Mouse (Mus musculus) midbrain, postnatal 0 days (tissue): ENCODE results near the gene Gramd1a. TPM values are rescaled to one million over a fixed set of nuclear protein-coding genes. Genes with fewer than 3 reads are reported as not detected.
A peak's percentile ranks its signal among the peaks of the same experiment; 100 is the strongest.

ENCODE experiments used
- ATAC-seq: fragments of 200-750 bp; cut with Nextera tagmentation; 2 replicates; pipeline ENCODE4 v1.8.0; 2017; ENCODE audit warnings: moderate number of reproducible peaks, mild to moderate bottlenecking, moderate TSS enrichment, moderate library complexity; ENCODE audit not compliant: low FRiP score
- DNase-seq: peaks from one replicate; pipeline ENCODE4 v3.0.0-alpha.2; 2015; ENCODE audit warnings: low spot score
- H3K27ac ChIP-seq: fragments of 300-500 bp; sonication (generic); 2 replicates; pipeline ENCODE4 v1.5.1; 2014; ENCODE audit warnings: low read depth, mild to moderate bottlenecking, low read length, mixed read lengths
- H3K27me3 ChIP-seq: fragments of 300-500 bp; sonication (generic); 2 replicates; pipeline ENCODE4 v1.6.1; 2014; ENCODE audit warnings: low read length, control low read depth, mixed read lengths; ENCODE audit not compliant: insufficient read depth
- H3K36me3 ChIP-seq: fragments of 300-500 bp; sonication (generic); 2 replicates; pipeline ENCODE4 v1.6.1; 2014; ENCODE audit warnings: low read length, control low read depth, mixed read lengths; ENCODE audit not compliant: insufficient read depth
- H3K4me1 ChIP-seq: fragments of 300-500 bp; sonication (generic); 2 replicates; pipeline ENCODE4 v1.6.1; 2014; ENCODE audit warnings: mild to moderate bottlenecking, control low read depth, antibody characterized with exemption, low read length, mixed read lengths; ENCODE audit not compliant: insufficient read depth
- H3K4me2 ChIP-seq: fragments of 300-500 bp; sonication (generic); 2 replicates; pipeline ENCODE4 v1.6.1; 2014; ENCODE audit warnings: low read depth, mild to moderate bottlenecking, low read length, mixed read lengths; ENCODE audit not compliant: poor library complexity, severe bottlenecking
- H3K4me3 ChIP-seq: fragments of 300-500 bp; sonication (generic); 2 replicates; pipeline ENCODE4 v1.5.1; 2014; ENCODE audit warnings: low read depth, mild to moderate bottlenecking, low read length, moderate library complexity
- H3K9ac ChIP-seq: fragments of 300-500 bp; sonication (generic); replicated peaks from 2 replicates; pipeline ENCODE4 v1.6.1; 2014; ENCODE audit warnings: mild to moderate bottlenecking, low read length, moderate library complexity, mixed read lengths; ENCODE audit not compliant: poor library complexity, severe bottlenecking
- H3K9me3 ChIP-seq: fragments of 300-500 bp; sonication (generic); 2 replicates; pipeline ENCODE4 v1.6.1; 2016; ENCODE audit warnings: low read length, control low read depth
- CTCF ChIP-seq: IDR thresholded peaks from 2 replicates; pipeline ENCODE4 v1.5.1; 2016; ENCODE audit warnings: antibody characterized with exemption, mild to moderate bottlenecking
- WGBS: fragments of 180-500 bp; shearing (Covaris S2); extraction: QIAGEN DNeasy Blood & Tissue Kit; methylation state at CpG from one replicate; pipeline ENCODE4 v1.1.7; 2014; 5-methylcytosine and 5-hydroxymethylcytosine counted together
- polyA plus RNA-seq: library from polyadenylated mRNA; unstranded; fragments of >200 nt; fragmentation: Nextera tagmentation; extraction: Ambion mirVana; gene quantifications from 2 replicates; pipeline ENCODE4 v1.2.1, GENCODE M21; 2015
- total RNA-seq: library from RNA; depleted of rRNA; stranded (reverse); fragments of >200 nt; gene quantifications from 2 replicates; pipeline ENCODE4 v1.2.3, GENCODE M21; 2014

The Gramd1a gene
- total and polyA plus RNA-seq, 2 experiments from 2014 or later, result 160 to 270 TPM

- Histone ChIP-seq H3K27me3 (no peaks in the 10 kb centered on the region), H3K4me1 (0 out of 2 replicates have a peak, but pooled peaks cover 11% of the 10 kb centered on the region), H3K4me2 (no peak overlapping the region), H3K4me3 (no peak overlapping the region), H3K36me3 (peaks cover 36% of the 10 kb centered on the region), H3K27ac (no peak overlapping the region), H3K9ac (no peak overlapping the region), H3K9me3 (no peaks in the 10 kb centered on the region)
- peak; percentile 42 for TF ChIP-seq CTCF
- DNase-seq, result peak; percentile 16
- 97% methylated on average over 16 of the region's 16 CpGs for WGBS
- ATAC-seq, result no peak
Observed at GRCm38 (mm10) chr7:31144886-31145285, 10.8 kb downstream of the Gramd1a start.

GRCm38 (mm10) chr7:31140941-31141340, 14.8 kb downstream of the Gramd1a start:
- 95% methylated on average over 10 of the region's 10 CpGs for WGBS
- Histone ChIP-seq H3K4me3 (no peak overlapping the region), H3K9ac (no peak overlapping the region), H3K27ac (no peak overlapping the region), H3K27me3 (no peaks in the 10 kb centered on the region), H3K36me3 (peaks cover 76% of the 10 kb centered on the region), H3K4me2 (no peak overlapping the region), H3K9me3 (no peaks in the 10 kb centered on the region), H3K4me1 (no peaks in the 10 kb centered on the region)
- no peak for ATAC-seq
- TF ChIP-seq CTCF, result no peak
- DNase-seq, result no peak

DNA sequence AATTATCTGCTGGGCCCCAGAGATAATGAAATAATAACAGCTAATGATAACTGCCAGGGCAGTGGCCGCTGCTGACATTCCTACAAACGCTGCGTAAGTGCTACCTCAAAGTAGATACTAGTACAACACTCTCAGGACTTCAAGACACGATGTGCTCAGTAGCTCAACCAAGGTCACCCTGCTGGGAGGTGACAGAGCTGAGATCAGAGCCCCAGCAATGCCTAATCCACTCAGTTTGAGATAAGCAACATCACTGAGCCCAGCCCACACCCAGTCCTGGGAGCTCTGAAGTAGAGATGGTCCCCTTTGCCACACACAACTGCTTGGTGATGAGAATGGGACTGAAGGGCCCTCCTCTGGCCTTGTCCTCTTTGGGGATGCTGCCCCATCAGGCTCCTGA, 15.4 kb downstream of the Gramd1a start:
- no peaks in the 10 kb centered on the region for H3K27me3 ChIP-seq
- DNase-seq (no peak), ATAC-seq (no peak)
- 87% methylated on average over 4 of the region's 4 CpGs for WGBS
- H3K4me3 ChIP-seq, result no peak overlapping the region
- H3K4me1 ChIP-seq, result no peaks in the 10 kb centered on the region
- no peak overlapping the region for H3K4me2 ChIP-seq
- H3K9me3 ChIP-seq, result no peaks in the 10 kb centered on the region
- no peak for TF ChIP-seq CTCF
- H3K36me3 ChIP-seq, result peaks cover 82% of the 10 kb centered on the region
- no peak overlapping the region for H3K9ac ChIP-seq
- no peak overlapping the region for H3K27ac ChIP-seq

DNA sequence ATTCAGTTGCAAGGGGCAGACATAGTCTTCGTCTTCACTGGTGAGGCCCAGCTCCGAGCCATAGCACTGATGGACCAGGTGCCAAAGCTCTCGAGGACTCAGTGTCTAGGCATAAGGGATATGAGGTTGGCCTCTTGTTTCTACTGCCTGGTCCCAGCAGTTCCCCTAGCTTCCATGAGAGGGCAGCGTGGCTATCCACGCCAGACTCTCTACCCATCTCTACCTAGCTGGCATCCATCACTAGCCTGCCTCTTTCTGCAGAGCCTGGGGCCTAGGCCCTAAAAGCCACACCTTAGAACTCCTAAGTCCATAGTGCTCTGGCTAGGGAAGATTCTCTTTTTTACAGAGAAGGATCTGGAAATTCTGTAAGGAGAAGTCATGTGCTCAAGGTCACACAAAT, 15.9 kb downstream of the Gramd1a start:
- peak; percentile 28; the same call in 1 of the 2 replicates for ATAC-seq
- no peaks in the 10 kb centered on the region for H3K27me3 ChIP-seq
- DNase-seq, result peak; percentile 54
- no peak overlapping the region for H3K9ac ChIP-seq
- TF ChIP-seq CTCF, result peak; percentile 84
- no peaks in the 10 kb centered on the region for H3K9me3 ChIP-seq
- H3K4me3 ChIP-seq, result no peak overlapping the region
- WGBS, result 60% methylated on average over 5 of the region's 5 CpGs
- no peaks in the 10 kb centered on the region for H3K4me1 ChIP-seq
- no peak overlapping the region for H3K4me2 ChIP-seq
- peaks cover 88% of the 10 kb centered on the region for H3K36me3 ChIP-seq
- no peak overlapping the region for H3K27ac ChIP-seq

GRCm38 (mm10) chr7:31135717-31136116, 20.0 kb downstream of the Gramd1a start:
- 95% methylated on average over 10 of the region's 10 CpGs for WGBS
- H3K36me3 ChIP-seq, result peaks cover 94% of the 10 kb centered on the region
- no peak overlapping the region for H3K9ac ChIP-seq
- no peaks in the 10 kb centered on the region for H3K27me3 ChIP-seq
- ATAC-seq (no peak), DNase-seq (no peak)
- H3K4me1 ChIP-seq, result no peaks in the 10 kb centered on the region
- H3K4me2 ChIP-seq, result no peak overlapping the region
- H3K9me3 ChIP-seq, result no peaks in the 10 kb centered on the region
- no peak overlapping the region for H3K4me3 ChIP-seq
- no peak for TF ChIP-seq CTCF
- H3K27ac ChIP-seq, result no peak overlapping the region

- H3K9me3 ChIP-seq, result no peaks in the 10 kb centered on the region
- no peak overlapping the region for H3K4me2 ChIP-seq
- peaks cover 3% of the 10 kb centered on the region; the same call in 1 of the 2 replicates for H3K4me1 ChIP-seq
- no peak overlapping the region for H3K27ac ChIP-seq
- WGBS, result 95% methylated on average over 4 of the region's 4 CpGs
- no peak overlapping the region for H3K4me3 ChIP-seq
- ATAC-seq (no peak), DNase-seq (no peak)
- no peak overlapping the region for H3K9ac ChIP-seq
- no peaks in the 10 kb centered on the region for H3K27me3 ChIP-seq
- no peak for TF ChIP-seq CTCF
- peaks cover 80% of the 10 kb centered on the region for H3K36me3 ChIP-seq
Observed at GRCm38 (mm10) chr7:31131866-31132265, 23.8 kb downstream of the Gramd1a start.
